Mouse (Mus musculus): ENCODE measurements around the gene Cyp2d12.
"Not testable (repeated sequence)": the region's sequence is repeated elsewhere in the genome, so short reads cannot be mapped to it uniquely, and the experiment has no call there.

GRCm38 (mm10) chr15:82510500-82510899 is 44.4 kb upstream of the Cyp2d12 start:
- TF ChIP-seq HCFC1 (IDR thresholded peaks at IDR 0.05; ENCODE audit: low read depth, low read length); USF1 (IDR thresholded peaks at IDR 0.05; ENCODE audit: low read depth, low read length); UBTF (IDR thresholded peaks at IDR 0.05; ENCODE audit: borderline replicate concordance, insufficient read depth, low read depth, low read length); POLR2AphosphoS2 (IDR thresholded peaks at IDR 0.05; ENCODE audit: low read length); CTCF (IDR thresholded peaks at IDR 0.05 in 2 of 3, conservative IDR thresholded peaks at IDR 0.05 in 1 of 3; ENCODE audit: control insufficient read depth in 1 of 3, insufficient read depth in 1 of 3, low read depth in 2 of 3, low read length in 3 of 3, poor library complexity in 1 of 3, severe bottlenecking in 1 of 3); POLR2AphosphoS5 (IDR thresholded peaks at IDR 0.05; ENCODE audit: borderline replicate concordance, low read depth, low read length); POLR2A (IDR thresholded peaks at IDR 0.05; ENCODE audit: control insufficient read depth in 1 of 2, insufficient read depth in 1 of 2, low read depth in 1 of 2, low read length in 2 of 2, poor library complexity in 1 of 2); CHD1 (IDR thresholded peaks at IDR 0.05; ENCODE audit: low read depth, low read length); ZC3H11A (IDR thresholded peaks at IDR 0.05; ENCODE audit: low read depth, low read length); BHLHE40 (IDR thresholded peaks at IDR 0.05; ENCODE audit: borderline replicate concordance, low read depth, low read length); GABPA (IDR thresholded peaks at IDR 0.05; ENCODE audit: low read depth, low read length); E2F4 (IDR thresholded peaks at IDR 0.05; ENCODE audit: borderline replicate concordance, low read depth, low read length); ZMIZ1 (IDR thresholded peaks at IDR 0.05; ENCODE audit: low read depth, low read length): not testable (repeated sequence)
